Mouse (Mus musculus): ENCODE results near the gene Vgll4. TPM values are rescaled to one million over a fixed set of nuclear protein-coding genes. Genes with fewer than 3 reads are reported as not detected.

Gene Vgll4
- total RNA-seq, 2 experiments from 2014 or later: 42.2 to 48.2 TPM

DNA sequence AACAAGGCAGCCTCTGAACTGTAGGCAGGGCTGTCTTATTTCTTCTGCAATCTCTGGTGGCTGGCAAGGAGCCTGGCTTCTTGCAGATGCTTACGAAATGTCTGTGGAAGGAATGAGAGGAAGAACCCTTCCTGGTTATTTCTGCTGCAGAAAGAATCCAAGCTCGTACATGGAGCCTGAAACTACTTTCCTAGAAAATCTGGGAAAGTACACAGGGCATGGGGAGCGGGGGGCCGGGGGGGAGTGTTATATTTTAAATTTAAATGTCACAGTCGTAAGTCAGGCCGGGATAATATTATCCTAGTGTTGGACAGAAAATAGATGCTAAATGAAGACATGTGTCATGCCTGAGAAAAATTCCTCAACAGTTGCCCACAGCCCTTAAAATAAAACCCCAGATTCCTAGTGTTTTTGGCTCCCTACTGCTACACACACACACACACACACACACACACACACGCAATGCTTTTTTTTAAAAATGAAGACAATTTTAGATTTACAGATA lies 7.2 kb upstream of the Vgll4 start:
- peak in 1 of 2 experiments; percentile 47 for DNase-seq (ENCODE audit: low spot score in 2 of 2)

GRCm38 (mm10) chr6:114974331-114974730 lies 4.5 kb upstream of the Vgll4 start:
- no peak for DNase-seq (ENCODE audit: low spot score in 2 of 2)

DNA sequence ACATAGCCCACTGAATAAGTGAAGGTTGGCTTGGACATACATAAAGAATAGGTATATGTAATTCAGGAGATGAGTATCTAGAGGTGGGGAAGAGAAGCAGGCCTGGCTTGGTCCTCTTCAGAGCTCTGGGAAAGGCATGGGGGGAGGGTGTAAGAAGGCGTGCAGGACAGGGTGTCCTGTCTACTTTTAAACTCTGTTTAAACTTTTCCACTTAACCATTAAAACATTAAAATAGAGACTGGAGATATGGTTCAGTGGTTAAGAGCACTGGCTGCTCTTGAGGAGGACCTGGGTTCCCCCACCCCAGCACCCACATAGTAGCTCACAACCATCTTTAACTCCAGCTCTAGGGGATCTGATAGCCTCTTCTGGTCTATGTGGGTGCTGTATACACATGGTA lies 3.2 kb upstream of the Vgll4 start:
- no peak for DNase-seq (ENCODE audit: low spot score in 2 of 2)

DNA sequence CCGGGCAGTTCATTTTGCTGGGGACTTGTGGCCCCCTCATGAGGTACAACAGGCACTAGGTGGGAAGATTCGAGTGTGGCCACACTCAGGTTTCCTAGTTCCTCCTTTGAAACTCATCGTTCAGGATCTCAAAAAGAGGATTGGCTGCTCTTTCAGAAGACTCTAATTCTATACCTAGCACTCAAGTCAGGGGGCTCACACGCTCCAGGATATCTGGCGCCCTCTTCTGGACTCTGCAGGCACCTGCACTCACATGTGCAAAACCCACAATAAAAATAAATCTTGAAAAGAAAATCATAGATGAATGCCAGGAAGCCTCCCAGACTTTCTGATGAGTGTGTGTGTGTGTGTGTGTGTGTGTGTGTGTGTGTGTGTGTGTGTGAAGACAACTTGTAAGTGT lies 1.1 kb upstream of the Vgll4 start:
- no peak for DNase-seq (ENCODE audit: low spot score in 2 of 2)

DNA sequence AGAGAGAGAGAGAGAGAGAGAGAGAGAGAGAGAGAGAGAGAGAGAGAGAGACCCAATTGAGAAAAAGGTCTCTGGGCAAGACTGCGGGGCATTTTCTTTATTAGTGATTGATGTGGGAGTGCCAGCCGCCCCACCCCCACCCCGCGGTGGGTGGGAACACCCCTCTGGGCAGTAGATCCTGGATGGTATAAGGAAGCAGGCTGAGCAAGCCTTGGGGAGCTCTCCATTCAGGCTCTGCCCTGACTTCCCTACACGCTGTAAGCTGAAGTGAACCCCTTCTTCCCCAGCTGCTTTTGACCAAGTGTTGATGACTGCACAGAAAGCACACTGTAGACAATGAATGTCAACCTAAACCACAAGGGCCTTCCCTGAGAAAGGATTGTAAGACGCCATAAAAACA lies 592 bp upstream of the Vgll4 start:
- DNase-seq (ENCODE audit: low spot score in 2 of 2): no peak

DNA sequence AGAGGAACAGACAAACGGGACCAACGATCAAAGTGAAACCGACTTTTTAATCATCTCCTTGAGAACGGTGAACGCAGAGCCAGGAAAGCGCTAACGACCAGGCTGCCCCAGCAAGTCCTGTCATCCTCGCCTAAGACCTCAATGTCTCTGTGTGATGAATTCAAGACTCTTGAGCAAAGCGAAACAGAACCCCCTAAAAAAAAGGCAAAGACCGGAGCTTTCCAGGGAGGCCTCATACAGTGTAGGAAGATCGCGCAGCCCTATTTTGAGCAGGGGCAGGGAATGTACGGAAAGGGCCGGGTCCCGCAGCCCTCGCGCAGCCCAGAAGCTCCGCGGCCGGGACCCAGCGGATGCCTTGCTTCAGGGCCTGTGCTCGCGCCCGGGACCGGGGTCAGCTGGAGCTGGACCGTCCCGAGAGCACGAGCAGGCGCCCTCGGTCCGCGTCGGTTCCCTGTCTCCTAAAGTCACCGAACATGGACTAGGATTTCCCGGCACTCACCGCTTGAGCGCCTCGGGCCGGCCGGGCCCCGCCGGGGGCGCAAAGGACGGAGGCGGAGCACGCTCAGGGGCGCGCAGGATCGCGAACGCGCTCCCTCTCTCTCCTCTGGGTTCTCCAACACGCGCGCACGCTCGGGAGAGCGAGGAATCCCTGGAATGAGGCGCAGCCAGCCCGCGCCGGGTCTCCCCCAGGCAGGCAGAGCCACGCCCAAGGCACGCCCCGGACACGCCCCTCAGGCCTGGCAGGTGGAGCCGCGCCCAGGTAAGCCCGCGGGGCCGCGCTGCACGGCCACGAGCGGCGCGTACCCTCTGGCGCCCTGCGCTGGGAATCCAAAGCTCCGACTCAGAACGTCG lies 1.2 kb downstream of the Vgll4 start:
- peak; percentile 61 to 72 for DNase-seq (ENCODE audit: low spot score in 2 of 2)

DNA sequence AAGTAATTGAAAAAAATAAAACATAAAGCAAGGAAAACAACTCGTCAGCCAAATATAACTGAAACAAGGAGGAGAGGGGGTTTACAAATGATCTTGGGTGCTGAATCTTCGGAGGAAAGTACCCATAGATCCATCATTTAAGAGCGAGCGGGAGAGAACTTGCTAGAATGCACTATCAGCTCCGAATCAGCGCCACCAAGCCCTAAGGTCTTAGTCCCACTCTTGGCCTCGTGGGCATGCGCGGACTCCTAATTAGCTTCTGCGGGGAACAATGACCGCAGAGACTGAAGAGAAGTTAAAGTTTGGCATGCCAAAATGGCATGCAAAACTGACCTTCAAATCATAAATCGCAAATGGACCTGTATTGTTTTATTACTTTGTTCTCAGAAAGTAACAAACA lies 2.2 kb downstream of the Vgll4 start:
- DNase-seq (ENCODE audit: low spot score in 2 of 2): no peak

GRCm38 (mm10) chr6:114966396-114967154 lies 3.2 kb downstream of the Vgll4 start:
- no peak for DNase-seq (ENCODE audit: low spot score in 2 of 2)

- DNase-seq (ENCODE audit: low spot score in 2 of 2): no peak
Observed at GRCm38 (mm10) chr6:114965802-114966201, 4.0 kb downstream of the Vgll4 start.

GRCm38 (mm10) chr6:114965396-114965795 lies 4.4 kb downstream of the Vgll4 start:
- no peak for DNase-seq (ENCODE audit: low spot score in 2 of 2)

DNA sequence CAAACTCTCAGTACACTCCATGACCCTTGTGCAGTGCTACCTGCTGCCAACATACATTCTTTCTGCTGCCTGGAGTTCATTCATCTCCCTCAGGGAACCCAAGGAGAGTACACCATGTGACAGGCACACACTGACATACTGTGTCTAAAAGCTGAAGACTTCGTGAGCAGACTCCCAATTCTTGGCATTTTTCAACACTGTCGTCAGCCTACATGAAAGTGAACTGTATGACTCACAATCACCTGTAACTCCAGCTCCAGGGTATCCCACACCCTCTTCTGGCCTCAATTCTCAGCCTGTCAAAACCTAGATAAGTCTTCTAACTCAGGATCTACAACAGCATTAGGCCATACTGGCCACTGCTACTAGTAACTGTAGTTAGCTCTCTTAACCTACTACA lies 5.6 kb downstream of the Vgll4 start:
- DNase-seq (ENCODE audit: low spot score in 2 of 2): no peak

GRCm38 (mm10) chr6:114963636-114964035 lies 6.2 kb downstream of the Vgll4 start:
- DNase-seq (ENCODE audit: low spot score in 2 of 2): no peak

- no peak for DNase-seq (ENCODE audit: low spot score in 2 of 2)
Observed at GRCm38 (mm10) chr6:114961276-114962068, 8.3 kb downstream of the Vgll4 start.

DNA sequence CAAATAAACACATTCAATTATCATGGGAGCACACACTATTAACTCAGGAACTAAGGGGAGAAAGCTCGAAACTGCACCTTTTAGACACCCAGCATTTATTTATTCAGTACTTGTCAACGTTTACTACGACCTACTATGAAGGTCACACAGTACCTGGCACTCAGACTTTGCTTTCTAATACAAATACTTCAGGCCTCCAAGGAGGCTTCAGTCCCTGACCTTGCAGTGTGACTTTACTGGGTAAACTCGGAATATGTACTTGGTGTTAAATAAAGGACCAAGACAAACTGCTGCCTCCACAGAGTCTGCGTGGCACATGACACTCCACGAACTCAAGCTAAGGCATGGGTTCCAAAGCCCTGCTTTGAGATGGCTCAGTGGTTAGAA lies 10.8 kb downstream of the Vgll4 start:
- no peak for DNase-seq (ENCODE audit: low spot score in 2 of 2)

GRCm38 (mm10) chr6:114958249-114959011 lies 11.4 kb downstream of the Vgll4 start:
- no peak for DNase-seq (ENCODE audit: low spot score in 2 of 2)

DNA sequence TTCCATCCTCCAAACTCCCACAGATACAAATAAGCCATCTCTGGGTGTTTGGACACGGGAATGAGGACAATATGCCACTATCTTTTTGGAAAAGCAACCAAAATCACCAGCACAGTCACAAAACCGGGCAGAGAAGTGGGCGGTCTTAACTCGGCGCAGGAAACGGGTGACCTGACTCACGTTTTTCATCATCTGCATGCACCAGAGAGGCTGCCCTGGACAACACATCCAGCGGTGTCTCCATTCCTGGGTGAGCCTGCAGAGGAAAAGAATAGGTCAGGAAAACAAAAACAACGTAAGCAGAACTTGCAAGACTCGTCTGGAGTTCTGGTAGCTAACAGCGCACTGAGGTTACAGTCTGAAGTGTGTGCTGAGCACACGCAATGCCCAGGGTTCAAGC lies 12.0 kb downstream of the Vgll4 start:
- no peak for DNase-seq (ENCODE audit: low spot score in 2 of 2)

DNA sequence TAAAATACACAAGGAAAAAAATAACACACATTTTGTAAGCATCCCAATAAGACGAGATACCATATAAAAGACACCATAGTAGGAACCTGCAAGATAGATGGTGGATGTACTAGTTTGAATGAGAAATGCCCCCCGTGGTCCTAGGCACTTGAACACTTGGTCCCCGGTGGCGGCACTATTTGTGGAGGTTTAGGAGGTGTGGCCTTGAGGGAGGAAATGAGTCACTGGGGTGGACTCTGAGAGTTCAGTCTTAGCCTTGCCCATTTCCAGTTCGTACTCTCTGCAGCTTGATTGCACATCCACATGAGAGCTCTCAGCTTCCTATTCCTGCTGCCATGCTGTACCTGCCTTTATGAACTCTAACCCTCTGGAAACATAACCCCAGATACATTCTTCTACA lies 15.3 kb downstream of the Vgll4 start:
- DNase-seq (ENCODE audit: low spot score in 2 of 2): no peak

DNA sequence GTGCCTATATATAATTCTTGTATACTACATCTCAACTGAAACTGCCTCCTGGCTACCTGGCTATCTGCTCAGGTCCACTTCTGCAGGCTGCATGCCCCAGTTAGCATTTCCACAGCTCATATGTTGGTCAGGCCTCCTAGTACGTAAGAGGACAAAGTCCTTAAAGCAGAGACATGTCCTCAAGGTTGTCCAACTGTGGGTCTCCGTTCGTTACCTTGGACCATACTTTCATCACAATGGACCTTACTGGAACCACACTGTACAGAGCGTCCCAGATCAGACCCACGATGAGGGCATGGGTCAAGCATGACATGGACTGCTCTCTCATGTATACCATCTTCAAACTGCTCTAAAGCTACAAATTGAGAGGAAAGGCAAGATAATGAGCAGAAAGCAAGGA lies 16.2 kb downstream of the Vgll4 start:
- DNase-seq (ENCODE audit: low spot score in 2 of 2): no peak

DNA sequence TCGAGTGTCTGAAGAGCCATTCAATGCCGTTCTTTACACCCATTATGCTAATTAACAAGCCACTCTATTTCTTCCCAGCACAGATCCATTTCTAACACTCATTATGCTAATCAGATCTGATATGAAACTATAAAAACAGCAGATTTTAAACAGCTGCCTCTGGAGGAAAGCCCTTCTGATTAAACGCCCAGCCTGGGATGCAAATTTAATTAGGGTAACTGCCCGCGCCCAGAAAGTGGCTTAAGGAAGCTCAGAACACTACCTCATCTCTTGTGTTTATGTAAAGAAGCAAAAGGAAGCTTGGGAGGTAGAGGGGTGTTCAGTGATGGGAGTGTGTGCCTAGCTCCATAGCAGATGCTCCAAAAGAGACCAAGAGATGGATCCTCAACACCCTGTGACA lies 17.4 kb downstream of the Vgll4 start:
- DNase-seq (ENCODE audit: low spot score in 2 of 2): no peak

Data from gastrocnemius, postnatal 4 days (tissue).